Mouse (Mus musculus): ENCODE data around the gene Mrps14.

Mrps14 gene

GRCm38 (mm10) chr1:160232113-160232512 is 37.1 kb downstream of the Mrps14 start:
- WGBS, result 78% methylated on average over 3 of the region's 3 CpGs

- 55% methylated on average over 2 of the region's 2 CpGs for WGBS
Measured at GRCm38 (mm10) chr1:160237981-160238380, 43.0 kb downstream of the Mrps14 start.

DNA sequence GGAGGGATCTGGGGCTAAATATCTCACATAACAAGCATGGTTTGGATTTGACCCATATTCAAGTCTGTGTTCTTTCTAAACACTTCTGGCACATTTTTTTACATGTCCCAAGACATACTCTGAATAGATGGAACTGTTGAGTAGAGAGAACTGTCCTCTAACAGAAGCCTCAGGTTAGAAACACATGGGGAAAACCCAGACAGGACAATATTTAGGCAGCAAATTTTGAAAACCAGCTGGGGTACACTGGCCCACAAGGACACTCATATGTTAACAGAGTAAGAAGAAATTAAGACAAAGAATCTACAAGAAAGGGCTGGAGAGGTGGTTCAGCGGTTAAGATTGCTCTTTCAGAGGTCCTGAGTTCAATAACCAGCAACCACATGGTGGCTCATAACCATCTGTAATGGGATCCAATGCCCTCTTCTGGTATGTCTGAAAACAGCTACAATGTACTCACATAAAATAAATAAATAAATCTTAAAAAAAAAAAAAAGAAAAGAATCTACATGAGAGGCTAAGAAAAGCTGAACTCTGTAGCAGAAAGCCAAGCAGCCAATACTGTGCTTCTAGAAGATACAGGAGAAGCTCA is 43.9 kb downstream of the Mrps14 start:
- 97% methylated on average over 1 of the region's 1 CpGs for WGBS

DNA sequence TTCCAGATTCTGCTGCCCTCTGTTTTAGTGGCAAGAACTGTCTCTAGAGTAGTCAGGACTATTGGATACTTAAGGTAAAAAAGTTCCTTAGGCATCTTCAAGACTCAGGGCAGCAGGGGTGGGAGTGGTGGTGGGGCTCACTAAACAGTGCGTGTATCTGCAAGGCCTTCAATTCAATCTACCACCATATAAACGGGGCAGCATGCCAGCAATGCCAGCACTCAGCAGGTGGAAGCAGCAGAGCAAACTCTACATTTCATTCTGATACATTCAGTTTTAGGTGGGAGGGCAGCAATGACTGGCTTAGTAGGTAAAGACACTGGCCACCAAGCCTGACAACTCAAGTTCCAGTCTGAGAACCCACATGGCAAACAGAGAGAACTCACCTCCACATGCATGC is 45.1 kb downstream of the Mrps14 start:
- 87% methylated on average over 2 of the region's 2 CpGs for WGBS

DNA sequence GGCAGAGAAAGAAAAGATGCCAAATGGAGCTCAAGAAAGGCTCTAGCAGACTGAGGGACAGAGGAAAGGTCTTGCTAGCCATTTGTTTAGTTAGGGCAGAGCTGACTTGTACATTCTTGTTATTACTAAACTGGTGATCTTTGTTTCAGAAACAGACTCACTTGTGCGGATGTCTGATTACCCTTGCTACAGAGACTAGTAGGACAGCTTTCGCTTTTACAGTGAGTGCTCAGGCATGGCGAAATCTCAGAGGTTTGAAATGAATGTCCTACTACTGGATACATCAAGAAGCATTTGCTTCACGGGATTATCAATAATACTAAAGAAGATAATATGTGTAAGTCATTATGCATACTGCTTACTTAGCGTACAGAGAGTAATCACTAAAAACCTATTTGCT is 49.7 kb downstream of the Mrps14 start:
- 94% methylated on average over 5 of the region's 5 CpGs for whole genome bisulfite sequencing

- WGBS, result 56% methylated on average over 2 of the region's 2 CpGs
Measured at GRCm38 (mm10) chr1:160245954-160246353, 50.9 kb downstream of the Mrps14 start.

GRCm38 (mm10) chr1:160246844-160247243 is 51.8 kb downstream of the Mrps14 start:
- 56% methylated on average over 4 of the region's 4 CpGs for WGBS

DNA sequence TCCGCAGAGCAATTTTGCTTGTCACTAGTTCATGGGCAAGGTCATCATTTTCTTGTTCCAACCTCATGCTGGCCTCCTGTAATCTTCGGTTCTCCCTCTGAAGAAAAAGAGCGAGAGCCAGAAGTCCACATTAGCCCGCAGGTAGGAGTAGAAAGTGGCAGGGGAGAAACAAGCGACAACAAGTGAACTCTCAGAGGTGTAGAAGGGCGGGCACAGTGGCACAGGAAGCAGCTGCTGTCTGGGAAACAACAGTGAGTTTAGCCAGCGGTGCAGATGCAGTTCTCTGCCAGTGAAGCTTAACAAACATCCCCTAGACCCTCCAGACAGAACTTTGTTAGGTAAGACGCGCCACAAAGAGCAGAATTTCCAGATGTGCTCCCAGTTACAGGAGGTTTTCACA is 52.5 kb downstream of the Mrps14 start:
- 84% methylated on average over 9 of the region's 9 CpGs for WGBS

GRCm38 (mm10) chr1:160249786-160250185 is 54.8 kb downstream of the Mrps14 start:
- WGBS, result 60% methylated on average over 3 of the region's 3 CpGs

- WGBS, result 28% methylated on average over 4 of the region's 4 CpGs
Measured at GRCm38 (mm10) chr1:160250782-160251181, 55.8 kb downstream of the Mrps14 start.

- WGBS, result 62% methylated on average over 5 of the region's 5 CpGs
Measured at GRCm38 (mm10) chr1:160251388-160252007, 56.5 kb downstream of the Mrps14 start.

Data from cerebral cortex, adult 2 months (tissue).